Mouse (Mus musculus) midbrain, postnatal 0 days (tissue): Measurements from ENCODE around the gene Zfp493. TPM values are rescaled to one million over a fixed set of nuclear protein-coding genes. Genes with fewer than 3 reads are reported as not detected.
"Not testable (repeated sequence)": the region's sequence is repeated elsewhere in the genome, so short reads cannot be mapped to it uniquely, and the experiment has no call there.

ENCODE experiments used
- ATAC-seq: fragments of 200-750 bp; cut with Nextera tagmentation; 2 replicates; pipeline ENCODE4 v1.8.0; 2017; ENCODE audit warnings: moderate number of reproducible peaks, mild to moderate bottlenecking, moderate TSS enrichment, moderate library complexity; ENCODE audit not compliant: low FRiP score
- DNase-seq: peaks from one replicate; pipeline ENCODE4 v3.0.0-alpha.2; 2015; ENCODE audit warnings: low spot score
- H3K27ac ChIP-seq: fragments of 300-500 bp; sonication (generic); 2 replicates; pipeline ENCODE4 v1.5.1; 2014; ENCODE audit warnings: low read depth, mild to moderate bottlenecking, low read length, mixed read lengths
- H3K27me3 ChIP-seq: fragments of 300-500 bp; sonication (generic); 2 replicates; pipeline ENCODE4 v1.6.1; 2014; ENCODE audit warnings: low read length, control low read depth, mixed read lengths; ENCODE audit not compliant: insufficient read depth
- H3K36me3 ChIP-seq: fragments of 300-500 bp; sonication (generic); 2 replicates; pipeline ENCODE4 v1.6.1; 2014; ENCODE audit warnings: low read length, control low read depth, mixed read lengths; ENCODE audit not compliant: insufficient read depth
- H3K4me1 ChIP-seq: fragments of 300-500 bp; sonication (generic); 2 replicates; pipeline ENCODE4 v1.6.1; 2014; ENCODE audit warnings: mild to moderate bottlenecking, control low read depth, antibody characterized with exemption, low read length, mixed read lengths; ENCODE audit not compliant: insufficient read depth
- H3K4me2 ChIP-seq: fragments of 300-500 bp; sonication (generic); 2 replicates; pipeline ENCODE4 v1.6.1; 2014; ENCODE audit warnings: low read depth, mild to moderate bottlenecking, low read length, mixed read lengths; ENCODE audit not compliant: poor library complexity, severe bottlenecking
- H3K4me3 ChIP-seq: fragments of 300-500 bp; sonication (generic); 2 replicates; pipeline ENCODE4 v1.5.1; 2014; ENCODE audit warnings: low read depth, mild to moderate bottlenecking, low read length, moderate library complexity
- H3K9ac ChIP-seq: fragments of 300-500 bp; sonication (generic); replicated peaks from 2 replicates; pipeline ENCODE4 v1.6.1; 2014; ENCODE audit warnings: mild to moderate bottlenecking, low read length, moderate library complexity, mixed read lengths; ENCODE audit not compliant: poor library complexity, severe bottlenecking
- H3K9me3 ChIP-seq: fragments of 300-500 bp; sonication (generic); 2 replicates; pipeline ENCODE4 v1.6.1; 2016; ENCODE audit warnings: low read length, control low read depth
- CTCF ChIP-seq: IDR thresholded peaks from 2 replicates; pipeline ENCODE4 v1.5.1; 2016; ENCODE audit warnings: antibody characterized with exemption, mild to moderate bottlenecking
- WGBS: fragments of 180-500 bp; shearing (Covaris S2); extraction: QIAGEN DNeasy Blood & Tissue Kit; methylation state at CpG from one replicate; pipeline ENCODE4 v1.1.7; 2014; 5-methylcytosine and 5-hydroxymethylcytosine counted together
- polyA plus RNA-seq: library from polyadenylated mRNA; unstranded; fragments of >200 nt; fragmentation: Nextera tagmentation; extraction: Ambion mirVana; gene quantifications from 2 replicates; pipeline ENCODE4 v1.2.1, GENCODE M21; 2015
- total RNA-seq: library from RNA; depleted of rRNA; stranded (reverse); fragments of >200 nt; gene quantifications from 2 replicates; pipeline ENCODE4 v1.2.3, GENCODE M21; 2014; rRNA removed

Zfp493 gene
- 1.5 and 2.3 TPM in 2 replicates for total RNA-seq
- polyA plus RNA-seq, result 1.3 and 2.0 TPM in 2 replicates

DNA sequence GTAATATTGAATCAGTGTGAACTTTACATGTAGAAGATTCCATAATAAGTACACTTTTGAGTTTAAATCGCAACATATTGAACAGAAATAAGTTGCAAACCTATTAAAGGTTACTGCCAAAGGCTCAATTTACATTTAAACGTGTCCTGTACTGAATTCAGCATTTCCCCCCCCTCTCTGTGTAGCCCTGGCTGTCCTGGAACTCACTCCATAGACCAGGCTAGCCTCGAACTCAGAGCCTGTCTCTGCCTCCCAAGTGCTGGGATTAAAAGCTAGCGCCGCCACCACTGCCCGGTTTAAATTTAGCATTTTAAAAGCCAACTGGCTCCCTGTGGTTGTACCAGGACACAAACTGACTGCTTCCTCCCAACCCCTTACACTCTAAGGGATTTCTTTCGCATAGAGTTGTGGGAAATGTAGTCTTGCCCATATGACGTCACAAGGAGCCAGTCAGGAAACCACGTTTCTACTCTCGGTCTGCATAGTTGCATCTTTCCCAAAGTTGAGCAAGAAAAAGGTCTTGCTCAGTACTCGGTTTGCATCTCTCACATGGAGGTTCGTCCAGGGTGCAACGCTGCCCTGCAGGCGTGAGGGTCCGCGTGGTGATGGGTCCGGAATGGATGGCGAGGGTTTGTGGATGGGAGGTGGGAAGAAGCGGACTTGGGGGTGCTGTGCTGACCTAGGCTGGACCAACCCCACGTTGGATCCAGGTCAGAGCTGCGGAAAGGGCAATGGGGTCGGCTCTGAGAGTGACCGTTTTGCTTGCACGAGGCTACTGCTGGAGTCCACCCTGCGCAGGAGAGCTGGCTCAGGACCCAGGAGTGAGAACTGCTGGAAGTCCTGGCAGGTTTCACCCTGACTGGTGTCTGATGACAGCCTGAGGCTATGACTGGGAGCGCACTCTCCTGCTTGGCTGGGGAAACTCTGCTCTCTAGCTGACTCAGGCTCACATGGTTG, at the start of gene Zfp493:
Zfp493 (plus strand) TSS at position 429 of the 957 bp plus-strand sequence.
- TF ChIP-seq CTCF, result no peak
- WGBS, result 7% methylated on average over 26 of the region's 26 CpGs
- peak within 1 kb of the TSS; percentile 64 for H3K4me3 ChIP-seq
- ATAC-seq (peak; percentile 96), DNase-seq (peak; percentile 90)
- H3K27ac ChIP-seq, result no peak within 1 kb of the TSS; the same call in 1 of the 2 replicates
- H3K9ac ChIP-seq, result peak within 1 kb of the TSS; percentile 67
- peak within 1 kb of the TSS; percentile 94 for H3K4me2 ChIP-seq
- no peaks in the 10 kb centered on the region for H3K27me3 ChIP-seq
- H3K36me3 ChIP-seq, result no peaks in the 10 kb centered on the region
- H3K9me3 ChIP-seq, result no peaks in the 10 kb centered on the region
- no peaks in the 10 kb centered on the region for H3K4me1 ChIP-seq

DNA sequence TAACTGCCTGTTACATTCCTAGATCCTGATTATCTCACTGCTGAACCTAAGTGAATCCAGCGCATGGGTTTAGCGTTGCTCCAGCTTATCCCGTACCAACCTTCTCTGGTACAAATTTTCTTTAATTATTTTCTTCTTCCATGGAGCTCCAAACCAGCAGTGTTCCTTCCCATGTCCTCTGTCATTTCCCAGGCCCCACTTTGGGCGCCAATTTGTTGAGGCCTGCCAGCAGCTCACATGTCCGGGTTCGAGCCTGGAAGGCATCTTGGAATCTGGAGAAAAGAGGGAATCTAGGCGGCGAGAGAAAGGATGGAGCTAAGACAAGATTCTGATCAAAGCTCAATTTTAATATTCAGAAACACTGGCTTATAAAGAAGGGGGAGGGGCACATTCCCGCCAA, 45.1 kb upstream of the Zfp493 start:
- H3K4me3 ChIP-seq, result not testable (repeated sequence)

DNA sequence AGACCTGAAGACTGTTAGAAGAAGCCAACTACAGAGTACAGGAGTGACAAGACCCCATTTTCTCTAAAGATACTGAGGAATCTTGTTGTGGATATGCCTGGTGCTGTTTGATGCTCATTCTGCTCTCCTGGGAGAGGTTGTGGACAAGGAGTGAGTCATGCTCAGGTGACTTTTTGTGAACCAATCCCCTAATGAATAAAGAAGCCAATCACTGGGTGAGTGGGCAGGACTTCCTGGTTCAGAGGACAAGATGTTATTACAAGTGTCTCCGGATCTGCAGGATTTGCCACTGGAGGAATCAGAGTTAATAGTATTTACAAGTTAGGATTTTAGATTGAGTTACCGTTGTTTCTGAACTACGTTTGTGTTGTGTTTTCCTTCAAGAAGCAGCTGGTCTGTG, 36.6 kb upstream of the Zfp493 start:
- Histone ChIP-seq H3K27ac (no peak overlapping the region), H3K36me3 (peaks cover 7% of the 10 kb centered on the region), H3K4me1 (no peaks in the 10 kb centered on the region), H3K27me3 (no peaks in the 10 kb centered on the region), H3K9me3 (0 out of 2 replicates have a peak, but pooled peaks cover 4% of the 10 kb centered on the region), H3K9ac (no peak overlapping the region), H3K4me2 (no peak overlapping the region), H3K4me3 (no peak overlapping the region)
- DNase-seq (no peak), ATAC-seq (no peak)
- WGBS, result 93% methylated on average over 3 of the region's 3 CpGs
- TF ChIP-seq CTCF, result no peak

More for the DNA sequence above, 45.1 kb upstream of the Zfp493 start:
- not testable (repeated sequence) for H3K27ac ChIP-seq, H3K27me3 ChIP-seq, H3K9me3 ChIP-seq, H3K4me1 ChIP-seq, ATAC-seq, DNase-seq, H3K36me3 ChIP-seq, H3K9ac ChIP-seq, H3K4me2 ChIP-seq
- WGBS, result 95% methylated on average over 9 of the region's 9 CpGs

DNA sequence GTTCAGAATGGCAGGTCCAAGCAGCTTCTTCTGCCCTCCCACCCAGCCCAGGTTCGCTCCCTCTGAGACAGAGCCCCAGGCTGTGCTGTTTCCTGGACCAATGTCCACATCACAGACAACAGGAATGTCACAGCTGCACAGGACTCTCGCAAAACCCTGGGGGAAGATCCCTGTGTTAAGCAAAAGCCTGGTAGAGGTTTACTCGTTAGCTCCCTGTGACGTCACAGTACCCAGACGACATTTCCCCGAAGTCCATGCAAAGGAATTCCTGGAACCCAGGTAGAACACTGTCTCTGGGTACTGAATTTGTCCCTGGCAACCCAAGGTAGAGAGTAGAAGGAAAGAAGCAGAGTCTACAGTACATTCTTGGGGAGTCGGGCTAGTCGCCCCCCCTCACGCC, 35.6 kb upstream of the Zfp493 start:
- peaks cover 12% of the 10 kb centered on the region for H3K36me3 ChIP-seq
- H3K9ac ChIP-seq, result no peak overlapping the region
- no peak overlapping the region for H3K4me2 ChIP-seq
- DNase-seq (no peak), ATAC-seq (no peak)
- no peak overlapping the region for H3K27ac ChIP-seq
- H3K4me3 ChIP-seq, result no peak overlapping the region
- no peaks in the 10 kb centered on the region for H3K4me1 ChIP-seq
- TF ChIP-seq CTCF, result no peak
- no peaks in the 10 kb centered on the region for H3K27me3 ChIP-seq
- 0 out of 2 replicates have a peak, but pooled peaks cover 4% of the 10 kb centered on the region for H3K9me3 ChIP-seq
- WGBS, result 91% methylated on average over 9 of the region's 9 CpGs

DNA sequence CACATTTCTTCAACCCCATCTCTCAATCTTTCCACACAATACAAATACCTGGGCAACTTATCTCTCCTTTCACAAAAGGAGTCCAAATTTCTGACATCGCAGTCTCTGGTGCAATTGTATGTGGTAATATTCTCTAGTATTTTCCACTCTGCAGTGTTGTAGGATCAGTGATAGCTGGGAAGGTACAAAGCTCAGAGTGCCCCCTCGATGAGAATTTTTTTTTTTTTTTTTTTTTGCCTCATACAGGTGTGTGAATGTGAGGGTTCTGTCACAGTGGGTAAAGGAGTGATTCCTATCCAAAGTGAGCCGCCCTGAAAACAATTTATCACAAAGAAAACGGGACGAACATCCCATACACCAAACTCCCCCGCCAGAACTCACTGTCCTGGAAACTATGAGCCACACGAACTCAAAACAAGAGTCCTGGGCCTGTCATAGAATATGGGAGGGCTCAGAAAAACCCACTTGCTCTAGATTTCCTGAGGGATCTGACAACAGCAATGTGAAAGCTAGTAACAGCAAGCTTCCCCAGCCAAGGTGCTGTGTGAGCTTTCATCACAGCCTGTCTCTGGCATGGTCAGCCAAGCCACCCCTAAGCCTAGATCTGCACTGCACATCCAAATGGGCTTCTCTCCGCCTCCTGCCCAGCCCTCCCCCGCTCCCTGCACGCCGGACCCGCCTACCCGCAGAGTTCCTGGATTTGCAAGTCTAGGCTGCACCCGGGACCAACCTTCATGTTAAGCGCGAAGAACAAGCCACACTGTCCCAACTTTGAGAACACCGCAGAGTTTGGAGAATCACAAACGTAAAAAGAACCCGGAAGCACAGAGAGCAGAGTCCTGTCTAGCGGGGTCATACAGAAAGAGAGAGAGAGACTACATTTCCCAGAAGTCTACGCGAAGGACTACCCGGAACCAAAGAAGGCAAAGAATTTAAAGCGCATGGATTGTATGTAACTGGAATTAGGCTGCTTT, 24.9 kb upstream of the Zfp493 start, which contains the start of gene Zfp85:
Zfp85 (minus strand) TSS at position 896 of the 974 bp plus-strand sequence.
- H3K9ac ChIP-seq, result peak within 1 kb of the TSS; percentile 44
- ATAC-seq (peak; percentile 92), DNase-seq (peak; percentile 80)
- H3K27me3 ChIP-seq, result no peaks in the 10 kb centered on the region
- peak within 1 kb of the TSS; percentile 68 for H3K27ac ChIP-seq
- H3K4me1 ChIP-seq, result no peaks in the 10 kb centered on the region; the same call in 1 of the 2 replicates
- peak within 1 kb of the TSS; percentile 56 for H3K4me2 ChIP-seq
- TF ChIP-seq CTCF, result no peak
- H3K9me3 ChIP-seq, result no peaks in the 10 kb centered on the region
- WGBS, result 6% methylated on average over 24 of the region's 24 CpGs
- peak within 1 kb of the TSS; percentile 48 for H3K4me3 ChIP-seq
- H3K36me3 ChIP-seq, result no peaks in the 10 kb centered on the region
